In genomic region chr16:33306633-33307070, GRCm38 (mm10) we compare ENCODE assay signal across 7 mouse cellular contexts. TPM values are rescaled to one million over a fixed set of nuclear protein-coding genes. Genes with fewer than 3 reads are reported as not detected.
DNase-seq lines count a peak whose midpoint lies in the region; ATAC-seq and TF ChIP-seq lines count a peak whose summit lies in the region.

No protein-coding gene starts in this region.

- no peak for TF ChIP-seq POLR2A in spleen, adult 2 months (IDR thresholded peaks at IDR 0.05; ENCODE audit: low read depth, low read length)

- H3K9me3 ChIP-seq in intestine, postnatal 0 days (ENCODE audit: control insufficient read depth) = no peaks in the 10 kb centered on the region
- no peaks in the 10 kb centered on the region for H3K9me3 ChIP-seq in midbrain, embryonic 14.5 days (ENCODE audit: control insufficient read depth, low read length)

- peak overlapping the region; percentile 41 for H3K4me2 ChIP-seq in intestine, postnatal 0 days (replicated peaks; ENCODE audit: low read depth)
- H3K4me2 ChIP-seq in midbrain, embryonic 14.5 days (ENCODE audit: low read length) = no peak overlapping the region

- no peak overlapping the region for H3K9ac ChIP-seq in intestine, postnatal 0 days (ENCODE audit: low read depth, low read length)
- H3K9ac ChIP-seq in midbrain, embryonic 14.5 days (replicated peaks; ENCODE audit: low read length) = no peak overlapping the region

- no peak overlapping the region for H3K4me3 ChIP-seq in intestine, postnatal 0 days (ENCODE audit: low read depth, low read length)
- no peak overlapping the region for H3K4me3 ChIP-seq in midbrain, embryonic 14.5 days (replicated peaks; ENCODE audit: low read depth, low read length)
- H3K4me3 ChIP-seq in spleen, adult 2 months (ENCODE audit: extremely low read depth, insufficient read depth, insufficient read length) = no peak overlapping the region

- intact Hi-C loops in left cerebral cortex, postnatal 4 days (cut with DNase I) = loop anchor here (2.0 kb wide), 1 partner anchor 434 kb away; no protein-coding TSS in a partner anchor

- TF ChIP-seq CTCF in intestine, postnatal 0 days (IDR thresholded peaks at IDR 0.05; ENCODE audit: low read depth) = peak; percentile 92
- TF ChIP-seq CTCF in spleen, adult 2 months (IDR thresholded peaks at IDR 0.05; ENCODE audit: extremely low read depth, insufficient read depth, insufficient read length, insufficient replicate concordance) = peak; percentile 82; the same call in 1 of the 2 replicates

- peak; percentile 79 for ATAC-seq in intestine, postnatal 0 days
- peak; percentile 17; the same call in 1 of the 2 replicates for ATAC-seq in midbrain, embryonic 14.5 days (ENCODE audit: low FRiP score, low TSS enrichment)

- DNase-seq in adipocyte (ENCODE audit: low spot score) = peak; percentile 96
- peak; percentile 89 for DNase-seq in cerebellum, postnatal 14 days
- peak; percentile 31 to 38 for DNase-seq in gastrocnemius, adult 8-10 months (ENCODE audit: low spot score in 2 of 2)
- DNase-seq in left cerebral cortex, postnatal 4 days = peak; percentile 76
- peak; percentile 89 for DNase-seq in midbrain, embryonic 14.5 days
- peak; percentile 33 to 65 for DNase-seq in spleen, adult 2 months (ENCODE audit: low read depth in 1 of 2, low spot score in 2 of 2)

- H3K36me3 ChIP-seq in intestine, postnatal 0 days (ENCODE audit: control insufficient read depth, insufficient read depth) = peaks cover 20% of the 10 kb centered on the region
- peaks cover 11% of the 10 kb centered on the region for H3K36me3 ChIP-seq in midbrain, embryonic 14.5 days (ENCODE audit: control insufficient read depth, insufficient read depth, low read length)
- H3K36me3 ChIP-seq in spleen, adult 2 months (ENCODE audit: control insufficient read depth, insufficient read depth, low read length) = 0 out of 2 replicates have a peak, but pooled peaks cover 2% of the 10 kb centered on the region

- H3K4me1 ChIP-seq in intestine, postnatal 0 days (replicated peaks; ENCODE audit: control insufficient read depth, insufficient read depth, low read length) = no peaks in the 10 kb centered on the region
- no peaks in the 10 kb centered on the region for H3K4me1 ChIP-seq in midbrain, embryonic 14.5 days (ENCODE audit: control insufficient read depth, insufficient read depth, low read length)
- H3K4me1 ChIP-seq in spleen, adult 2 months (ENCODE audit: control insufficient read depth, insufficient read depth, insufficient read length) = no peaks in the 10 kb centered on the region

- no peaks in the 10 kb centered on the region for H3K27me3 ChIP-seq in intestine, postnatal 0 days (replicated peaks; ENCODE audit: control insufficient read depth, insufficient read depth, low read length)
- H3K27me3 ChIP-seq in midbrain, embryonic 14.5 days (ENCODE audit: control insufficient read depth, insufficient read depth, low read length) = no peaks in the 10 kb centered on the region
- no peaks in the 10 kb centered on the region for H3K27me3 ChIP-seq in spleen, adult 2 months (ENCODE audit: control insufficient read depth, insufficient read depth, low read length)

- H3K27ac ChIP-seq in intestine, postnatal 0 days (ENCODE audit: low read depth, low read length) = no peak overlapping the region
- H3K27ac ChIP-seq in midbrain, embryonic 14.5 days (replicated peaks; ENCODE audit: low read depth, low read length) = no peak overlapping the region
- H3K27ac ChIP-seq in spleen, adult 2 months (ENCODE audit: insufficient read depth, low read length) = no peak overlapping the region

- 5% methylated on average over 4 of the region's 4 CpGs for WGBS in intestine, postnatal 0 days
- WGBS in midbrain, embryonic 14.5 days = 20% methylated on average over 4 of the region's 4 CpGs
- 17% methylated on average over 4 of the region's 4 CpGs for WGBS in spleen, adult 2 months

RNA-seq across cellular contexts. Expression of gene Snx4, which starts 55.4 kb away (rescaled TPM):
- 10 to 100 TPM; 10.5 to 12.2 (median 11.3) TPM for total RNA-seq in gastrocnemius, adult 8-10 months (2022)
- polyA plus RNA-seq in intestine, postnatal 0 days (2015; fragmentation: Nextera tagmentation; extraction: Ambion mirVana) = 103 and 105 TPM in 2 replicates
- total RNA-seq in left cerebral cortex, postnatal 4 days (2021) = 10 to 100 TPM; 62.4 to 68.3 TPM
- 77.8 and 98.2 TPM in 2 replicates for polyA plus RNA-seq in midbrain, embryonic 14.5 days (2014; fragmentation: Nextera tagmentation; extraction: Ambion mirVana)
- 7.2 and 7.9 TPM in 2 replicates for polyA plus RNA-seq in spleen, adult 2 months (2012; rRNA removed)

Comparison
In these comparisons a context has a peak if more than half of its experiments do, and no peak if none do; other contexts are left out.
1. DNase-seq: peak in every context shown above with its lines; median percentile 96 in adipocyte; 89 in cerebellum, postnatal 14 days; 89 in midbrain, embryonic 14.5 days; 76 in left cerebral cortex, postnatal 4 days; 49 in spleen, adult 2 months; 34 in gastrocnemius, adult 8-10 months.